Mouse (Mus musculus) spleen, postnatal 36 days (tissue): ENCODE results near the gene Mturn.
A peak's percentile ranks its signal among the peaks of the same experiment; 100 is the strongest.

Experiments
- DNase-seq, 2 experiments: peaks; one replicate each; pipeline ENCODE4 v3.0.0; 2022; ENCODE audit warnings: low spot score in 2 of 2, mixed read lengths in 1 of 2

Mturn gene

DNA sequence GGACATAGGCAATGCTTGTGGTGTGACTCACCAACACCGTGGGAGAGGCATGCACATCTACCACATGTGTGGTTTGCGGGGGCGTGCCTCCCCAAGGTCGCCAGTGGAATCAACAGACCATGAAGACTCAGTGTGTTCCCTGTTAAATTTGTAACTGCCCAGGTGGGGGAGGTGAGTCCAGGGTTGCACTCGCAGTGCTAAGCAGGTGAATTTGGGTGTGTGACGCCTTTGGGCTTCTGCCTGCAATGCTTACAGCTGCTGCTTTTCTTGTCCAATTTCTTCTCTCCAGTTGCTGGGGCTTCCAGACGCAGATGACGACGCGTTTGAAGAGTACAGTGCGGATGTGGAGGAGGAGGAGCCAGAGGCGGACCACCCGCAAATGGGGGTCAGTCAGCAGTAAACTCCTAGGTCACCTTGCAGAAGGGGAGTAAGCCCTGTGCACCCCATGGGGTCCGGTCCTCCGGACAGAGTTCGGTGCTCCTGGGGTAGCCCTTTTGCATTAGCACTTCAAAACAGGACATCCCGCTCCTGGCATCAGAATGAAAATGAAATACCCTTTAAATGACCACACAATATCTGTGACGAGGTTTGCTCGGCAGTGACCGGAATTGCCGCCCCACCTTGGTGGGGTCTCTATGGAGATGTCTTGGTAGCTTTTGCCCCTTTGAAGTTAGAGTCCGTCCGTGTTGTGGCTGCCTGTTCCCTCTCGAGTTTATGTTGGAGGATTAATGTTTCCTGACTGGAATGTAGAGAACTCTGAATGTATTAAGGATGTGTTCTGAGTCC lies 17.5 kb downstream of the Mturn start:
- DNase-seq: peak in 1 of 2 experiments; percentile 29

DNA sequence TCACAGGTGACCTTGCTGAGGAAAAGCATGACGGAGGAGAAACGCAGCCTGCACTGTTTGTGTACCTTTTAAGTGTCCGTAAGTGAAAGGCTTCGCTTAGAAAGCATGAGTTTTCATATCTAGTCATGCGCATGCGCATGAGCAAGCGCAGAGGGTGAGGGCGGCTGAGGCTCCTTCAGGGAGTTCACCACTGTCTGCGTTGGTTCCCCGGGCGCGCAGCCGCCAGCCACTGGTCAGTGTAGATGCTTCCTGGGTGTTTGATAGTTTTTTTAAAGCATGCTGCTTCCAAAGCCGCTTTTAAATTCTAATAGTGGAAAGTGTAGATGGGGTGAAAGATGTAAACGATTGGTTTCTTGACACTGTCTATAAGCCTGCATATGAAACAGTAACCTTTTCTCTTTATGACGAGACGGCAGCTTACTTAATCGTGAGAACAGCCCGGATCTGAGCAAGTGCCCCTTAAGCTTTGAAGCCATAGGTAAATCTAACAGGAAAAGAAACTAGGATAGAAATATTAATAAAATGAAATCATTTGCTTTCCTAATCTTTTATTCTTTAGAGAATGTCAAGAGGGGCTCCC lies 18.1 kb downstream of the Mturn start:
- peak; percentile 83 to 88 for DNase-seq

DNA sequence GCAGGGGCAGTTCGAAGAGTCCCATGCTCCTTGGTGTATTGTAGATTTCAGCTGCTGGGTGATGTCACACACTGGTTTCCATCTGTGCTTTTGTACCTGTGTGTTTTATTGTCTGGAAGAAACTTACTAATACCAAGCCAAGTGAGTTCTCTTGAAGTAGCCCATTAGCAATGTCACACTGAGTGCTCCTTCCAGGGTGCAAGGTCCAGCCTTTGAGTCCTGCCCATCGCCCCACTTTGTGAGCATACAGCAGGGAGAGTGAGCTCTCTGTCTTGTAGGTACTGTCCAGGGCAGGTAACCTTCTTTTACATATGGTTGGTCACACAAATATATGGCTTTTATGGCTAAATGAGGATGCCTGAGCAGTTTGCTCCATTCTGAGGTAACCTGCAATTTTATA lies 19.1 kb downstream of the Mturn start:
- no peak for DNase-seq

DNA sequence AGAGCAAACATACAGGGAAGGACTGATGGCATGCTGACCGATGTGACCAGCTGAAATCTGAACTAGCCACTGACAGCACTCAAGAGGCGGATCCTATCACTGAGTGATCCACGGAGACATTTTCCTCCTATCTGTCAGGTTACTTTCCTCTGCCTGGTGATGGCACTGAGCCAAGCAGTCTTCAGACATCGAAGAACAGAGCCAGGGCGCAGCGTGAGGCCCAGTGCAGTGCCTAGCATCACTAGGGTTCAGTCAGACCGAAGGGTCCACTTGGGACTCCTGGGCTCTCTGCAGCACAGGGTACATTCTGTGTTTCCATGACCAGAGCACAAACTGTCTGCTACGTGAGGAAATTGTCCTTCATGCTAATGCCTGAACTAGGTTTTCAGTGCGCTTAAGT lies 20.5 kb downstream of the Mturn start:
- DNase-seq: no peak

DNA sequence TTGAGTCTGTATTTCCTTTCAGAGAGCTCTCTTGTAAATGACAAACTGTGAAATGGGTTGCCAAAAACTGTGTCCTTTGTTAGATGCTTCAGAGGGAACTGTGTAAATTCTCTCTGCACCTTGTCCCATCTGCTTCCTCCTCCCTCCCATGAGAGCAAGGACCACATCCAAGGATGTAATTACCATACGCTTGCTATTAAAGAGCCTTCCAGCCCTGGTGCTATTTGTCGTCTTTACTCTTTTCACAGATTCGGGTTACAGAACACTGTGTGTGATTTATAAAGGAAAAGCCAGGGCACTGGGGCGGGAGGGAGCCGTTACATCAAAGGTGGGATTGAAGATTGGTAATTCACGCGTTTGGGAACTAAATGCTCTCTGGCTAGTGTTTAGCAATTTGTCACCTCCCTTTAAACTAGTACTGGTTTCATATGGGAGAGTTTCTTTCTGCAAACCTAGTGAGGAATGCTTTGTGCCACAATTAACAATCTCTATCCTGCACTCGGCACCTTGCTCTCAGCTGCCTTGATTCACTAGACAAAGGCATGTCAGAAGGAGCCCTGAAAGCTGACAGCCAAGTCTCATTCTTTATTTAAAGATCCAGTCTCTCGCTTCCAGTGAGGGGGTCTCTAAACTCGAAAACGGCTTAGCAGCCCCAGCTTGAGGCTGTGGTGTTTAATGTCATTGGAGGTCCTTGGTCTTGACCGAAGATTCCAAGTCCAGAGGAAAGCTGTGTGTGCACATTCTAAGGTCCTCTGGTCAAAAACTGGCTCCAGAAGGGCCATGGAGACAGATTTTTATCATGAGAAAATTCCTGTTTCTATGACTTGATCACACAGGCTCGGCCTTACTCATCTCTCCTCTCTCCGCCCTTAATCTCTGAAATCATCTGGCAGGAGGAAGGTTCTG lies 22.5 kb downstream of the Mturn start:
- no peak for DNase-seq

DNA sequence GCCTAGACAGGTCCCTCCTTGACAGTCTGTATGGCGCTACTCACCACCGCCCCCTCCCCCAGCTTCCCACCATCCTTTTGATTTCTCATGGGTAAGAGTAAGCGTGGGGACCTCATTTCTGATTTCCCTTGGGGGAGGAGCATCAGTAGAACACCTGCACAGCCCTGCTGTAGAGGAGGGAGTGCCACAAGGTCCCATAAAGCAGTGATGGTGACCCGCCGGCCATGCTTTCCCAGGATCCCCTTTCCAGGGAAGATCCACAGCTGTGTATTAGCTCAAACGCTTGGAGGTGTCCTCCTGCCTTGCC lies 23.1 kb downstream of the Mturn start:
- DNase-seq: no peak

DNA sequence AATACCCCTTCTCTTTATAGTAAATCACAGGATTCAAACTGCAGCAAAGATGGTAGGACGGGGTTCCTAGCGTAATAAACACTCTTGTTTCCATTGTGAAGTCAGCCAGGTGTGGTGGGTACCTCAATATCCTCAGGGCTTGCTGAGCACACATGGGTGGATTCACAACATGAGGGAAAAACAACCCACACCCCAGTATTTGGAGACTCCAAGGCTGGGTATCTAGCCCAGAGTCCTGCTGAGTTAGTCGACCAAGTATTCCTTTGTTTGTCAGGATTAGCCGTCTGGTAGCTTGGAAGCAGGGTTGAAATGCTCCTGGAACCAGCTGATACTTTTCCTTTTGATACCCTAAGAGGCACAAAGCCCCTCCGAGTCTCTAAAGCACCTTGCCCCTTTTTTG lies 23.4 kb downstream of the Mturn start:
- no peak for DNase-seq

DNA sequence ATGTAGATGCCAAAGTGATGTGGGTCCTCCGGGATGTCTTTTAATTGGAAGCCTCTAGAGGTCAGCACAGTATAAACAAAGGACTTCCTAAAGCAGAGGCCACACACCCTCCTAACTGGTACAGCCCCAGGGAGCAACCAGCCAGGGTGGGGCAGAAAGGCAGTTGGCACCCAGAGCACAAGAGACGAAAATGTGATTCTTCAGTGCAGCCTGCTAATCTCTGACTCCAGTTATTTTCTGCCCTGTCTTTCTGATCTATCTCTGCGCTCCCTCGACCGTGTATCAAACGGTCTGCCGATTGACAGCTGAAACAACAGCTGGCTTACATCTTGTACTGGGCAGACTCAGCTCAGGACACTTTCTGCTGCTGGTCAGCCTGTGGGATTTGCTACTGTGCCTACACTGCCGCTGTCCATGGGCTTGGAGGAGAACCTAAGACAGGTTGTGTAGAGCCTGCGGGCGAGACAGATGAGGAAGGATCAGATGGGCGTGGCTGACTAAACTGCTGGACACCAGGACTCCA lies 24.0 kb downstream of the Mturn start:
- peak; percentile 71 to 78 for DNase-seq

DNA sequence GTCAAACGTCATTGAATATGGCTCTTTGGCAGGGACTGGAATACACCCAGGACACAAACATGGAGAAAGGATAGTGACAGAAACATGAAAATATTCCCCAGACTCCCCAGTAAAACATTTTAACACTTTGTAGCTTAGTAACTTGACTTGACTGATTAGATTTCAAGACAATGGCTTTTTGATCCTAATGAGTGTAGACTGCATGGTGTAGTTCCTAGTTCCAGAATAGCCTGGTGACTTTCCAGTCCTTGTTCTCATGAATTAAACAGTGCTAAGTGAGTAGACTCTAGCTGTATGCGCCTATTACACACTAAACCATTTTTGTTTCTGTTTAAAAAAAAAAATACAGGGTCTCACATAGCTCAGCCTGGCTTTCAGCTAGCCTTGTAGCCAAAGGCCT lies 24.7 kb downstream of the Mturn start:
- DNase-seq: no peak

DNA sequence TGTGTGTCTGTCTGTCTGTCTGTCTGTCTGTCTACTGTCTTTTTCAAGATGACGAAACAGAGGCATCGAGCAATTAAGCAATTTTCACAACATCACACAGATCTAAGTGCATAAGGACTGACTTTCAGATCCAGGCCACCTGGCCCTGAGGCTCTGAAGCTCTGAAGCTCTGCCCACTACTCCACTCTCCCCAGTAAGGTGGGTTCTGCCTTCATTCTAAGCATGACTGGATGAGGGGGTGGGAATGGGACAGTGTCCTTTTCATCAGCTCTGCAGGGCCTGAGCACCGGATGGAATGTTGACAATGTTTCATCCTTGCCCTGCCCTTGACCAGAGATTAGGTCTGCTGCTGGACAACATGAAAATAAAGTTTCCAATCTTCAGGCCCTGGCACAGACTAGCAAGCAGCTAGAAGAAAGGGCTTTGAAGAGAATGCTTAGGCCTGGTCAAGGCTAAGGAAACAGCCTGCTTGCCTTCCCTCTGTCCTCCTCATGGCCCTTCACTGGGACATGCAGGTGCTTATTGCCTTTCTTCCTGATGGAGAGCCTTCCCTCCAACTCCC lies 25.3 kb downstream of the Mturn start:
- DNase-seq: no peak

DNA sequence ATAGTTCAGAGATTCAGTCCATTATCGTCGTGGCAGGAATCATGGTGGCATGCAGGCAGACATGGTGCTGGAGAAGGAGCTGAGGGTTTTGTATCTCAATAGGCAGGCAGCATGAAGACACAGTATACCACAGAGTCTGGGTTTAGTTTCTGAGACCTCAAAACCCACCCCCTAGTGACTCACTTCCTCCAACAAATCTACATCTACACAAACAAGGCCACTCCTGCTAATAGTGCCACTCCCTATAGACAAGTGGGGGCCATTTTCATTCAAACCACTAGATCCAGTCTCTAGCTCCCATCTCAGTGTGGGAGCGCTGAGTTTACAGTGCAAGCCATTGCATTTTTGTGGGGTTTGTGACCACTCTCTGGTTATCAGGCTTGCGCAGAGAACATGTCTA lies 27.2 kb downstream of the Mturn start:
- DNase-seq: no peak

DNA sequence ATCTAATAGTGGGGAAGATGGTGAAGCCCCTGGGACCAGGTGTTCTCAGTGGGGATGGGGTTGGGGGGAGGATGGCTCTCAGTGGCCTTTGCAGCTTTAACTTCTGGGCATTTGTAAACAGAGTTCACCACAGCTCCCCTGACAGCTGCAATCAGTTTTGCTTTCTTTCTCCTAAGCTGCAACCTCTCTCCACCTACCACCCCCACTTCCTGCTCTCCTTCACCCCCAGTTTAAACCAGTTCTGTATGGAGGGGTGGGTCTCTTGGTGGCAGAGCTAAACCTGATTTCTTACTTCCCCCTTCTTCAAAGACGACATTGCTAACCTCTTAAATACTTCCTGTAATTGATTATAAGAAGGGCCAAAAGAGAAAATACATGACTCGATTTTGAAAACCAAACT lies 34.3 kb downstream of the Mturn start:
- peak; percentile 56 to 65 for DNase-seq

DNA sequence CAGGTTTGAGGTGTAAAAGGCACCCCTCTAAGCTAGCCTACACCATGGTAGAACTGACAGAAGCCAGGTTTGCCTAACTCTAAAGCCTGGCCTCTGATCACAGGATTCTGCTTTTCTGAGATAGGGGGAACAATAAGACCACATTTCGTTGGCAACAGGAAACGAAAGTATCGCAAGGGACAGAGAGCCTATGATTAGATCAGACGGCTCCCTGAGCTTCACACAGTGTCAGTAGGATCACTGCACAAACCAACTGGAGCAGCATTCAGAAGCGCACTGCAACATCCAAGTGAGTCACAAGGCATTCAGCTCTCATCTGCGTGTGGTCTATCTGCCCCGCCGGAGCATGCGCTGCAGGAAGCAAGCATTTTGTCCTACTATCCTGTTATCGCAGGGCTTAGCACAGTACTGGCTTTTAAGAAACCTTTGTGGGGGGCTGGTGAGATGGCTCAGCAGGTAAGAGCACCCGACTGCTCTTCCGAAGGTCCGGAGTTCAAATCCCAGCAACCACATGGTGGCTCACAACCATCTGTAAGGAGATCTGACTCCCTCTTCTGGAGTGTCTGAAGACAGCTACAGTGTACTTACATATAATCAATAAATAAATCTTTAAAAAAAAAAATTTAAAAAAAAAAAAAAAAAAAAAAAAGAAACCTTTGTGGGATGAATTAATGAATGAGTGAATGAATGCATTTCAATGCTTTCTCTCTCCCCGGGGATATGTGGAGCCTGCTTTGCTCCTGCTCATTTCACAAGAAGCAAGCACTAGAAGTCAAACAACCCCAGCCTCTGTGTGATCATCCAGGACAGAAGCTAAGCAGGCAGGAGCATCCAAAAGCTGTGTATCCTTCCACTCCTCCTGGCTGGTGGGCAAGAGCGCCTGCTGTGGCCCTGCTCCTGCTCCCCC lies 37.6 kb downstream of the Mturn start:
- DNase-seq: peak; percentile 44 to 47

DNA sequence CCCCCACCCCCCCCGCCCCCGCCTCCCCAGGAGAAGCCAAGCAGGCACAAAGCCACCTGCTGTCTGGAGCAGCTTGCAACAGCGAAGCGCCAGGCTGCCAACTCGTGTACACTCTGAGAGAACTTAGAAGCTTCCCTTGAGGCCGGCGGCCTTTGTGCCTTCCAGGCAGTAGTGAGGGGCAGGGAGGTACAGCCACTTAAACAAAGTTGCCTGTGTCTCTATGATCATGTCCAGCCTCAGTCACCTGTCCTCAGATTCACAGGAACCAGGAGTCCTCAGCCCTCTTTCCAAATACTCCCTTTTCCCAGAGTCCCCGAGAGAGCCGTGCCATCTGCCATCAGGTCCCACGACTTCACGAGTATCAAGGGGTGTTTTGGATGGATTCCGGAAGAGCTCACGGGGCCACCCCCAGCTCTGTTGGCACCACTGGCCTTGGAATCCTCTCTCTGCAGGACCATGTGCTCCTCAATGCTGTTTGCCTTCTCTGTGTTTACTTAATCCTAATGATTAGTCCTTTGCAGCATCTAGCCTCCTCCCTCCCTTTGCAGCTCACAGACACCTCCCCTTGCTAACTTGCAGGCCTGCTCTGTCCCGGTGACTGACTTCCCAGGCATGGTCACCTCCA lies 38.4 kb downstream of the Mturn start:
- no peak for DNase-seq

DNA sequence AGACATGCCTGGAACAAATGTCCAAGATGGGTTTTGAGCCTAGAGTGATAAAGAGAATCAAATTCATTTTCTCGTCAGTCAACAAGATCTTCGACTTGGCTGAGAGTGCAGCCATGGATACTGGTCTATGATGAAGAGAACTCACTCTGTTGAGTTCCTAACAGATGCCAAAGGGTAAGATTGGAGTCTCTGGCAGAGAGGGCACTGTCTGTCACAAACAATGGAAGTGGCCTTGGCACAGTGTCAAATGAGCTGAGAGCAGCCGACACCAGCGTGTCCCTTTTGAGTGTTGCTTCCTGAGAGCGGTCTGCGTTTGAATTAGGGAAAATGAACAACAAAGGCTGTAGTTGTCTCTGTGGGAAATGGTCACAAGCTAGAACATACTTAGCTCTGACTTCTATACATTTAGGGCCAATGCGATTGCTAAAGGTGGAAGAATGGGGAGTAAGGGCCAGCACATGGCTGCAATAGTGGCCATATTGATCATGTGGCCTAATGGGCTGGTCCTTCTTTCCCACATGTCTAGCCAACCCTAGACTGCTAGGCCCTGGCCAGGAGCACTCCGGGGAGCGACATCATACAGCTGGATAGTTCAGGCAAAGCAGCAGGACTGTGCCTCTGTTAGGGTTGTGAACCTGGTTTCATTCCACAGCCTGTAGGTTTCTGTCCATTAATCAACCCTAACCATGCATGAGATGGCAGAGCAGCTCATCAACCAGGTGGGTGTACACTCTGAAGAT lies 39.3 kb downstream of the Mturn start:
- DNase-seq: no peak

DNA sequence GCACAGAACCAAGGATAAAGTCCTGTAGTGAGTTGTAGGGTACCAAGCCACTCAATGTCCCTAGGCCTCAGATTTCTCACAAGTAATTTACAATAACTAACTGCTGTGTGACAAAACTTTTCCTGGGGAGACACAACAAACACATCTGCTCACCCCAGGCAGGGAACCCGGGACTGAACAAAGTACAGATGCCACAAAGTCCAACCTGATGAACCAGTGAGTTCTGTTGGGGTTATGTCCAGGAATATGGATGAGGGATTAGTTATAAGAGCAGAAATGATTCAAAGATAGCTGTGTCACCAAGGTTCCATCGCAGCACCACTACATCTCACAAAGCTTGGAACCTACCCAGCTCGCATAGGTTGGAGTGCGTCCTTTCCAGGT lies 39.8 kb downstream of the Mturn start:
- no peak for DNase-seq

DNA sequence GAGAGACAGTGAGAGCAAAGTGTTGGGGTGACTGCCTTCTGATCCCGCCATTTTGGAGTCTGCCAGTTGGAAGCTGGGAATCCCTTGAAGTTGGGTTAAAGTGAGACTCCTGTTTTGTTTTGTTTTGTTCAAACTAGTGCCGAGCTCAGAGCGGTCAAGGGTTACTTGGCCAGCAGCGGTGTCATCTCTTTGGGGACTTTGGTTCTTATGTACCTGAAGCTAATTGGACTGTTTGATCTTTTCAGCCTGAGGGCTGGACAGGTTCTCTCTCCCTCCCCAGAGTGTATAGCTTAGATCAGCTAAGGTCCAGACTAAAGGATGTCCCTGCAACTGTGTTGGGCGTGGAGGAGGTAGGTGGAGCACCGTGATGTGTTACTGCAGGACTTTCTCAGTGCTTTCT lies 44.9 kb downstream of the Mturn start:
- no peak for DNase-seq

DNA sequence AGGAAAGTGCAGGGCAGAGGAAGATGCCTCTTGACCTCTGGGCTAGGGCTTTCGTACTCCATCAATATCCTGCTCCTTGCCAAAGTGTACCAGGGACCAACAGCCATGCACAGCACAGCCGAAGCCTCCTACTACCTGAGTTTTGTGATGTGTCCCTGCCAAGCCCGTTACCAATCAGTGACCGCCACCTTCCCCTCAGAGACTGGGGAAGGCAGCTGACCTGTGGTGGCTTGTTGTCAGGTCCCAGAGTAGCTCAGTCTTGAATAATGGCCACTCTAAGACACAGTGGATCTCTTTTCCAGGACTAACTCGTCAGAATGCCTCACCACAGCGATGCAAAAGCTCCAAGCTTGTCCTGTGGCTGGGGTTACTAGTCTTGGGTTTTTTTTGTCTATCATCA lies 45.4 kb downstream of the Mturn start:
- no peak for DNase-seq

DNA sequence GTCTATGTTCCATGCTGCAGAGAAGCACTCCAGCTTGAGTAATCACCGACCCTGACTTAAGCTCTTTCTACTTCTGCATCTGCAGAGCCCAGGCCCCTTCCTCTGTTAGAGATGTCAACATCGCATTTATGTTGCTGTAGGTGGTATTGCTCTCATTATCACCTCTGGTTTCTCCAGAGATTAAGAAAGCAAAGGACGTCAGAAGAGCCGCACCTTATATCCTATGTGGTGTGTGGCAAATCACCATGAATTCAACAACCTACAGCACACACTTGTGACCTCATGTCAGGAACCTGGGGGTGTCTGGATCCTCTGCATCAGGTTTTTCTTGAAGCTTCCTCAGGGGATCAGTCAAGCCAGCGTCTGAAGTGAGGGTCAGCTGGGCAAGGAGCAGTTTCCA lies 46.0 kb downstream of the Mturn start:
- DNase-seq: no peak

DNA sequence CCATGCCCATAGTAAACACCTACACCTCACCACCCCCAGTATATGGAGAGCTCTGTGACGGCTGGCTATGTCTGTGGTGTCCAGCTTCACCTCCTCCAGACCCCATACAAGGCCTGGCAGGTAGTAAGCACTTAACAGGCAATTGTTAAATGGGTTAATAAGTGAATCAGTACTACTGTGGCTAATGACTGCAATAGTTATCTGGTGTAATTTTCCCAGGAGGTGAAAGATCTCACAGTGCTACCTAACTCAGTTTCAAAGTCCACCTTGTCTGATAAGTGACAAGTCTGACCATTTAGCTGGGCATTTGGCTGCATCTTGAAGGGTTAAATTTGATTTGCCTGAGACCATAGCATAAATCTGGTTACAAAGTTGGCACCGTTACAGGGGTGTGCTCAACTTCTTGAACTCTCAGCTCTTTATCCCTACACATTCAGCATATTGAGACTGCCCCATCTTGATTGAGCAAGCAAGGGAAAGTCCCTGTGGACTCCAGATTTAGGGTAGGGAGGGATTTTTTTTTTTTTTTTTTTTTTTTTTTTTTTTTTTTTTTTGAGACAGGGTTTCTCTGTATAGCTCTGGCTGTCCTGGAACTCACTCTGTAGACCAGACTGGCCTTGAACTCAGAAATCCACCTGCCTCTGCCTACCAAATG lies 48.2 kb downstream of the Mturn start:
- no peak for DNase-seq
